Mouse (Mus musculus): ENCODE measurements around the gene Dennd4a.

GRCm38 (mm10) chr9:64931751-64932610 is 120.8 kb downstream of the Dennd4a start:
- TF ChIP-seq GATA1 (IDR thresholded peaks at IDR 0.05; ENCODE audit: borderline replicate concordance, low read length): peak; percentile 33; the same call in 1 of the 3 replicates
- 0 out of 2 replicates have a peak, but pooled peaks have one; percentile 12 for TF ChIP-seq FLI1 (IDR thresholded peaks at IDR 0.05; ENCODE audit: low read length)

Data from megakaryocyte, embryonic 14.5 days (primary cell).